Mouse (Mus musculus): ENCODE measurements around the gene Polr1b. TPM values are rescaled to one million over a fixed set of nuclear protein-coding genes. Genes with fewer than 3 reads are reported as not detected.

Gene Polr1b
- polyA plus RNA-seq, 1 experiment: 19.1 TPM

GRCm38 (mm10) chr2:129175636-129176035 lies 74.8 kb downstream of the Polr1b start:
- Histone ChIP-seq H3K79me3 (ENCODE audit: low read depth) (no peaks in the 10 kb centered on the region), H3ac (ENCODE audit: control insufficient read depth, insufficient read length, low read depth) (no peak overlapping the region), H3K36me3 (ENCODE audit: control insufficient read depth, insufficient read depth) (no peaks in the 10 kb centered on the region), H3K27me3 (ENCODE audit: control insufficient read depth, insufficient read depth, insufficient read length) (no peaks in the 10 kb centered on the region), H3K4me3 (ENCODE audit: insufficient read depth, poor library complexity, severe bottlenecking) (no peak overlapping the region), H3K79me2 (ENCODE audit: control insufficient read depth, insufficient read depth) (no peaks in the 10 kb centered on the region)
- TF ChIP-seq USF1 (IDR thresholded peaks at IDR 0.05; ENCODE audit: low read depth): no peak
- peak; percentile 30 for TF ChIP-seq FOSL1 (IDR thresholded peaks at IDR 0.05; ENCODE audit: insufficient read depth, low read length, poor library complexity, severe bottlenecking)
- TF ChIP-seq MYOD1 (IDR thresholded peaks at IDR 0.05; ENCODE audit: control insufficient read depth, insufficient read length, low read depth): peak; percentile 7

Other genes with a start within 250 kb of the Polr1b start
- 0.09 TPM for gene Fbln7, start 238.0 kb upstream of the Polr1b start, polyA plus RNA-seq (2012; fragmentation: generic; extraction: Trizol)
- 2.6 TPM for gene Zc3h8, start 156.9 kb upstream of the Polr1b start, polyA plus RNA-seq (2012; fragmentation: generic; extraction: Trizol)
- gene Zc3h6, start 133.6 kb upstream of the Polr1b start, polyA plus RNA-seq (2012; fragmentation: generic; extraction: Trizol): 0.21 TPM
- 3.6 TPM for gene Gm10762, start 133.3 kb upstream of the Polr1b start, polyA plus RNA-seq (2012; fragmentation: generic; extraction: Trizol)
- gene Vinac1, start 52.8 kb upstream of the Polr1b start, polyA plus RNA-seq (2012; fragmentation: generic; extraction: Trizol): not detected
- 10.7 TPM for gene Ttl, start 35.1 kb upstream of the Polr1b start, polyA plus RNA-seq (2012; fragmentation: generic; extraction: Trizol)
- gene Chchd5, start 28.7 kb downstream of the Polr1b start, polyA plus RNA-seq (2012; fragmentation: generic; extraction: Trizol): 27.1 TPM
- 57.4 TPM for gene Slc20a1, start 97.8 kb downstream of the Polr1b start, polyA plus RNA-seq (2012; fragmentation: generic; extraction: Trizol)
- gene Ckap2l, start 196.2 kb downstream of the Polr1b start, polyA plus RNA-seq (2012; fragmentation: generic; extraction: Trizol): 17.9 TPM
- not detected for gene Il1a, start 209.0 kb downstream of the Polr1b start, polyA plus RNA-seq (2012; fragmentation: generic; extraction: Trizol)

Data from C2C12 (cell line).